Mouse (Mus musculus): Measurements from ENCODE around the gene Fas.

DNA sequence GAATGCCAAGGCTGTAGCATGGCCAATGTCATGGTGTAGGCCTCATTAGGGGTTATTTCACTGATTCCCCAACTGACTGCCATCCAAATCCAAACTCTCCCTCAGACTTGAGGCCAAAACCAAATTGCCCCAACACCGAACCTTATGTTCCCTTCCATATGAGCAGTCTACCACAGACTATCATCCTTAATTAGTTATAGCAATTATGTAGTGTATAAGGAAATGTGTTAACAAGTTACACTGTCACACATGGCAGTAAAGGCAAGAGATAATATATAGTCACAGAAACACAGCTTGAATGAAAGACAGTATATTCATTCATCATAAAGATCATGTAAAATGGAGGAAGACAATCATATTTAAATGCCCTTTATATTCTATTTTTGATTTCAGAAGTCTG, 17.4 kb upstream of the Fas start:
- TF ChIP-seq POLR2A (IDR thresholded peaks at IDR 0.05; ENCODE audit: low read depth, low read length) (no peak), CTCF (IDR thresholded peaks at IDR 0.05; ENCODE audit: extremely low read depth, insufficient read length, insufficient replicate concordance, low read depth, low read length) (no peak)

Measured in small intestine, adult 2 months (tissue).